Mouse (Mus musculus): ENCODE results near the gene Iqck. TPM values are rescaled to one million over a fixed set of nuclear protein-coding genes. Genes with fewer than 3 reads are reported as not detected.

Gene Iqck
- polyA plus RNA-seq, 1 experiment from 2014 or later = 3.4 TPM

- H3K4me2 ChIP-seq (ENCODE audit: low read length) = peak overlapping the region; percentile 86
- ATAC-seq = no peak
- no peaks in the 10 kb centered on the region for H3K9me3 ChIP-seq (replicated peaks; ENCODE audit: control insufficient read depth, low read length)
- H3K27me3 ChIP-seq (replicated peaks; ENCODE audit: control insufficient read depth, insufficient read depth, low read length) = no peaks in the 10 kb centered on the region
- peak overlapping the region; percentile 55 for H3K4me3 ChIP-seq (ENCODE audit: low read depth, low read length)
- H3K4me1 ChIP-seq (ENCODE audit: control insufficient read depth, insufficient read depth, low read length) = peaks cover 48% of the 10 kb centered on the region
- H3K36me3 ChIP-seq (ENCODE audit: control insufficient read depth, insufficient read depth, low read length) = no peaks in the 10 kb centered on the region
- 11% methylated on average over 6 of the region's 6 CpGs for WGBS
- peak overlapping the region; percentile 79; the same call in 1 of the 2 replicates for H3K9ac ChIP-seq (ENCODE audit: low read length)
- H3K27ac ChIP-seq (ENCODE audit: low read depth, low read length) = peak overlapping the region; percentile 73
- DNase-seq (ENCODE audit: low spot score) = no peak
Observed at GRCm38 (mm10) chr7:118992080-118992560, 136.6 kb downstream of the Iqck start.

GRCm38 (mm10) chr7:118992623-118993405 is 137.3 kb downstream of the Iqck start:
- Histone ChIP-seq H3K4me2 (ENCODE audit: low read length) (peak overlapping the region; percentile 86), H3K9ac (ENCODE audit: low read length) (peak overlapping the region; percentile 79), H3K9me3 (replicated peaks; ENCODE audit: control insufficient read depth, low read length) (no peaks in the 10 kb centered on the region), H3K36me3 (ENCODE audit: control insufficient read depth, insufficient read depth, low read length) (no peaks in the 10 kb centered on the region), H3K27ac (ENCODE audit: low read depth, low read length) (peak overlapping the region; percentile 73), H3K4me3 (ENCODE audit: low read depth, low read length) (peak overlapping the region; percentile 55), H3K4me1 (ENCODE audit: control insufficient read depth, insufficient read depth, low read length) (peaks cover 48% of the 10 kb centered on the region), H3K27me3 (replicated peaks; ENCODE audit: control insufficient read depth, insufficient read depth, low read length) (no peaks in the 10 kb centered on the region)
- ATAC-seq (peak; percentile 19), DNase-seq (ENCODE audit: low spot score) (peak; percentile 81)
- WGBS = 8% methylated on average over 13 of the region's 13 CpGs

- 1% methylated on average over 26 of the region's 26 CpGs for WGBS
- DNase-seq (ENCODE audit: low spot score) (peak; percentile 83), ATAC-seq (peak; percentile 19)
- peak overlapping the region; percentile 55 for H3K4me3 ChIP-seq (ENCODE audit: low read depth, low read length)
- H3K4me2 ChIP-seq (ENCODE audit: low read length) = peak overlapping the region; percentile 86
- H3K4me1 ChIP-seq (ENCODE audit: control insufficient read depth, insufficient read depth, low read length) = peaks cover 48% of the 10 kb centered on the region
- no peaks in the 10 kb centered on the region for H3K9me3 ChIP-seq (replicated peaks; ENCODE audit: control insufficient read depth, low read length)
- no peaks in the 10 kb centered on the region for H3K36me3 ChIP-seq (ENCODE audit: control insufficient read depth, insufficient read depth, low read length)
- peak overlapping the region; percentile 79 for H3K9ac ChIP-seq (ENCODE audit: low read length)
- H3K27me3 ChIP-seq (replicated peaks; ENCODE audit: control insufficient read depth, insufficient read depth, low read length) = no peaks in the 10 kb centered on the region
- H3K27ac ChIP-seq (ENCODE audit: low read depth, low read length) = peak overlapping the region; percentile 73
Observed at GRCm38 (mm10) chr7:118993597-118994230, 138.2 kb downstream of the Iqck start.

GRCm38 (mm10) chr7:118994231-118994842 is 138.8 kb downstream of the Iqck start:
- Histone ChIP-seq H3K4me1 (ENCODE audit: control insufficient read depth, insufficient read depth, low read length) (peaks cover 48% of the 10 kb centered on the region), H3K4me2 (ENCODE audit: low read length) (peak overlapping the region; percentile 86), H3K27ac (ENCODE audit: low read depth, low read length) (peak overlapping the region; percentile 73), H3K27me3 (replicated peaks; ENCODE audit: control insufficient read depth, insufficient read depth, low read length) (no peaks in the 10 kb centered on the region), H3K4me3 (ENCODE audit: low read depth, low read length) (peak overlapping the region; percentile 55), H3K9me3 (replicated peaks; ENCODE audit: control insufficient read depth, low read length) (no peaks in the 10 kb centered on the region), H3K9ac (ENCODE audit: low read length) (peak overlapping the region; percentile 79), H3K36me3 (ENCODE audit: control insufficient read depth, insufficient read depth, low read length) (no peaks in the 10 kb centered on the region)
- peak; percentile 8 for ATAC-seq
- peak; percentile 46 for DNase-seq (ENCODE audit: low spot score)
- WGBS = under 1% methylated on average over 21 of the region's 21 CpGs

- DNase-seq (ENCODE audit: low spot score) (peak; percentile 91), ATAC-seq (peak; percentile 85)
- 1% methylated on average over 42 of the region's 44 CpGs for WGBS
- peak within 1 kb of the TSS; percentile 55 for H3K4me3 ChIP-seq (ENCODE audit: low read depth, low read length)
- peak within 1 kb of the TSS; percentile 86 for H3K4me2 ChIP-seq (ENCODE audit: low read length)
- H3K36me3 ChIP-seq (ENCODE audit: control insufficient read depth, insufficient read depth, low read length) = no peaks in the 10 kb centered on the region
- peak within 1 kb of the TSS; percentile 79 for H3K9ac ChIP-seq (ENCODE audit: low read length)
- H3K4me1 ChIP-seq (ENCODE audit: control insufficient read depth, insufficient read depth, low read length) = peaks cover 45% of the 10 kb centered on the region
- peak within 1 kb of the TSS; percentile 73 for H3K27ac ChIP-seq (ENCODE audit: low read depth, low read length)
- no peaks in the 10 kb centered on the region for H3K9me3 ChIP-seq (replicated peaks; ENCODE audit: control insufficient read depth, low read length)
- no peaks in the 10 kb centered on the region for H3K27me3 ChIP-seq (replicated peaks; ENCODE audit: control insufficient read depth, insufficient read depth, low read length)
Observed at GRCm38 (mm10) chr7:118995007-118995406, 139.5 kb downstream of the Iqck start, which contains the start of gene Gprc5b. Gene Gprc5b, minus strand, starts transcription at chr7:118995211.

GRCm38 (mm10) chr7:118995671-118996070 is 140.1 kb downstream of the Iqck start:
- Histone ChIP-seq H3K4me3 (ENCODE audit: low read depth, low read length) (peak overlapping the region; percentile 55), H3K4me1 (ENCODE audit: control insufficient read depth, insufficient read depth, low read length) (peaks cover 38% of the 10 kb centered on the region), H3K27ac (ENCODE audit: low read depth, low read length) (no peak overlapping the region), H3K27me3 (replicated peaks; ENCODE audit: control insufficient read depth, insufficient read depth, low read length) (no peaks in the 10 kb centered on the region), H3K9me3 (replicated peaks; ENCODE audit: control insufficient read depth, low read length) (no peaks in the 10 kb centered on the region), H3K36me3 (ENCODE audit: control insufficient read depth, insufficient read depth, low read length) (no peaks in the 10 kb centered on the region), H3K4me2 (ENCODE audit: low read length) (peak overlapping the region; percentile 86), H3K9ac (ENCODE audit: low read length) (peak overlapping the region; percentile 79; the same call in 1 of the 2 replicates)
- DNase-seq (ENCODE audit: low spot score) (no peak), ATAC-seq (peak; percentile 6)
- 4% methylated on average over 14 of the region's 14 CpGs for WGBS

- H3K4me3 ChIP-seq (ENCODE audit: low read depth, low read length) = no peak overlapping the region
- no peaks in the 10 kb centered on the region for H3K27me3 ChIP-seq (replicated peaks; ENCODE audit: control insufficient read depth, insufficient read depth, low read length)
- H3K4me1 ChIP-seq (ENCODE audit: control insufficient read depth, insufficient read depth, low read length) = peaks cover 32% of the 10 kb centered on the region
- H3K9ac ChIP-seq (ENCODE audit: low read length) = no peak overlapping the region
- 10% methylated on average over 13 of the region's 13 CpGs for WGBS
- no peak overlapping the region for H3K27ac ChIP-seq (ENCODE audit: low read depth, low read length)
- ATAC-seq (peak; percentile 29), DNase-seq (ENCODE audit: low spot score) (peak; percentile 88)
- H3K36me3 ChIP-seq (ENCODE audit: control insufficient read depth, insufficient read depth, low read length) = no peaks in the 10 kb centered on the region
- H3K4me2 ChIP-seq (ENCODE audit: low read length) = peak overlapping the region; percentile 86; the same call in 1 of the 2 replicates
- H3K9me3 ChIP-seq (replicated peaks; ENCODE audit: control insufficient read depth, low read length) = no peaks in the 10 kb centered on the region
Observed at GRCm38 (mm10) chr7:118996137-118996837, 140.7 kb downstream of the Iqck start.

- H3K27ac ChIP-seq (ENCODE audit: low read depth, low read length) = no peak overlapping the region
- no peak overlapping the region for H3K4me3 ChIP-seq (ENCODE audit: low read depth, low read length)
- no peak overlapping the region for H3K4me2 ChIP-seq (ENCODE audit: low read length)
- H3K4me1 ChIP-seq (ENCODE audit: control insufficient read depth, insufficient read depth, low read length) = peaks cover 7% of the 10 kb centered on the region; the same call in 1 of the 2 replicates
- no peak overlapping the region for H3K9ac ChIP-seq (ENCODE audit: low read length)
- H3K36me3 ChIP-seq (ENCODE audit: control insufficient read depth, insufficient read depth, low read length) = no peaks in the 10 kb centered on the region
- no peak for ATAC-seq
- H3K9me3 ChIP-seq (replicated peaks; ENCODE audit: control insufficient read depth, low read length) = no peaks in the 10 kb centered on the region
- WGBS = 84% methylated on average over 2 of the region's 2 CpGs
- no peaks in the 10 kb centered on the region for H3K27me3 ChIP-seq (replicated peaks; ENCODE audit: control insufficient read depth, insufficient read depth, low read length)
- no peak for DNase-seq (ENCODE audit: low spot score)
Observed at GRCm38 (mm10) chr7:118999857-119000256, 144.3 kb downstream of the Iqck start.

All from forebrain, embryonic 14.5 days (tissue).